ENCODE assay signal across 10 mouse cellular contexts in the genomic region with DNA sequence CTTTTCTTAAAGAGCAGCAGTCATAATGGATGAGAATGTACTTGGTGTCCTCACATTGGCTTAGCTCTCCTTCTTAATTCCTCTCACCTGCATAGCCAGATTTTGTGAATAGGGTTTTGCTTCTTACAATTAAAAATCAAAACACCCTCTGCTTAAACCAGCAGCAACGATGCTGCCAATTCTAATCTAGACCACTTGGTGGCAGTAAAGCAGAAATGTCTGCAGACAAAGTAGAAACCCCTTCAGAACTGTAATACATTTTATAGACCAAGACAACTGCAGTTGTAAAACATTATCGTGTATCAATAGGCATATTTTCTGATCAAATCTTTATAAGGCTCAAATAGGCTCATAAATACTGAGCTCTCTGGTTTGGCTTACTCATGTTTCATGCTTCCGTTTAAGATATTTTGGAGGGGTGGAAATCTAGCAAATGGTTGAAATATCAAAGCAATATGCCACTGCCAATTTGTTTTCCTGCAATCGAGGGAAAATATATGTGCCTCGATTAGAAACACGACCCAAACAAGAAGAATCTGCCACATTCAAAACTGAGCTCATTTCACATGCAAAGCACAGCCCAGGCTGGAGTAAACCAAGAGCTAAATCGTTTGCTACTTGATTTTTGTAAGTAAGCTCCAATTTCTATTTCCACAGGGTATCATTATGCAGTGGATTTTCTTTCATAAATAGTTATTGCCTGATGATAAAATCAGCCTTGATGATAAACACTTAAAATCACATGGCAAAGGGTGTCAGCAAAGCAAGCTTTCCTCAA. TPM values are rescaled to one million over a fixed set of nuclear protein-coding genes. Genes with fewer than 3 reads are reported as not detected.
DNase-seq lines count a peak whose midpoint lies in the region; ATAC-seq lines count a peak whose summit lies in the region.
"Had no signal": no experiment of that assay in that cellular context is flagged by ENCODE, and none has a peak within 500 bp of the region (broad histone marks: within the 10 kb centered on the region; RNA-seq: fewer than 3 reads in every experiment).

No protein-coding gene starts in this region.

- H3K9me3 ChIP-seq in neural tube, embryonic 14.5 days (ENCODE audit: control insufficient read depth, low read length), result no peaks in the 10 kb centered on the region

- peak; percentile 5 to 22 for DNase-seq in heart, adult 18-20 months
- DNase-seq in heart, postnatal 25 days (ENCODE audit: low spot score), result no peak
- peak; percentile 5 for DNase-seq in MN1 (ENCODE audit: low spot score)
- peak; percentile 59 for DNase-seq in embryo, embryonic 11 days
- peak; percentile 55 for DNase-seq in layer of hippocampus, adult 9-10 months (ENCODE audit: low spot score)

- ATAC-seq in neural tube, embryonic 14.5 days (ENCODE audit: low read depth), result peak; percentile 62
- ATAC-seq in CD4-positive, CD25-positive, alpha-beta regulatory T cell, adult 4 months, result no peak
- no peak for ATAC-seq in erythroid progenitor cell, adult 5-6 weeks (replicated peaks; ENCODE audit: low FRiP score, poor library complexity, severe bottlenecking)

- no peaks in the 10 kb centered on the region for H3K36me3 ChIP-seq in neural tube, embryonic 14.5 days (ENCODE audit: control insufficient read depth, insufficient read depth, low read length)
- H3K36me3 ChIP-seq: G1E had no signal

- no peak overlapping the region for H3K27ac ChIP-seq in neural tube, embryonic 14.5 days (ENCODE audit: low read depth, low read length)

- WGBS in neural tube, embryonic 14.5 days, result 29% methylated on average over 7 of the region's 7 CpGs

- H3K9ac ChIP-seq in neural tube, embryonic 14.5 days (replicated peaks; ENCODE audit: low read depth, low read length), result no peak overlapping the region

- H3K4me3 ChIP-seq in neural tube, embryonic 14.5 days (ENCODE audit: low read depth, low read length), result no peak overlapping the region

- H3K4me2 ChIP-seq in neural tube, embryonic 14.5 days (ENCODE audit: low read depth, low read length), result no peak overlapping the region

- no peaks in the 10 kb centered on the region for H3K27me3 ChIP-seq in neural tube, embryonic 14.5 days (ENCODE audit: control insufficient read depth, insufficient read depth, low read length)

- intact Hi-C loops in heart, postnatal 25 days (cut with DNase I), result no loop called here

- no peaks in the 10 kb centered on the region; the same call in 1 of the 2 replicates for H3K4me1 ChIP-seq in neural tube, embryonic 14.5 days (ENCODE audit: control insufficient read depth, insufficient read depth, low read length)

RNA-seq across cellular contexts. Expression of gene Gm12695, which starts 14.6 kb away (rescaled TPM):
- total RNA-seq in heart, adult 18-20 months (2021), result not detected
- not detected for total RNA-seq in heart, postnatal 25 days (2021)
- polyA plus RNA-seq in neural tube, embryonic 14.5 days (2014; fragmentation: Nextera tagmentation; extraction: Ambion mirVana), result not detected in 2 replicates
- polyA plus RNA-seq in CD4-positive, CD25-positive, alpha-beta regulatory T cell, adult 4 months (2017; shearing (Covaris generic)), result not detected
- not detected in 2 replicates for total RNA-seq in erythroid progenitor cell, adult 5-6 weeks (2015; ENCODE audit: low replicate concordance)
- not detected in 2 replicates for total RNA-seq in erythroid progenitor cell, adult 5-6 weeks (2017; ENCODE audit: low replicate concordance)
- total RNA-seq: G1E had no signal
- polyA plus RNA-seq: G1E; gonadal fat pad, adult 2 months had no signal
